Mouse (Mus musculus) left cerebral cortex, postnatal 10 days (tissue): ENCODE results near the gene OR5BS1P. TPM values are rescaled to one million over a fixed set of nuclear protein-coding genes. Genes with fewer than 3 reads are reported as not detected.
"Not testable (repeated sequence)": the region's sequence is repeated elsewhere in the genome, so short reads cannot be mapped to it uniquely, and the experiment has no call there.

Experiments used
- DNase-seq, 2 experiments: peaks; one replicate each; pipeline ENCODE4 v3.0.0; 2021 to 2022; ENCODE audit warnings: low spot score in 2 of 2, mixed read lengths in 1 of 2; ENCODE audit errors: extremely low spot score in 1 of 2
- intact Hi-C: fragments of 180-260 bp; cut with DNase I; formaldehyde crosslinking; loops from one replicate; pipeline ENCODE4 v1.15.1; 2025
- total RNA-seq, 2 experiments: library from RNA; stranded (reverse); gene quantifications; 2 replicates each; pipeline ENCODE4 v1.2.3; 2021

OR5BS1P gene
- total RNA-seq = not detected

- intact Hi-C loops = no loop called here
- DNase-seq = no peak
Measured at GRCm38 (mm10) chr15:98469596-98469995, at the start of gene OR5BS1P. Gene OR5BS1P, plus strand, starts transcription at chr15:98469896.

DNA sequence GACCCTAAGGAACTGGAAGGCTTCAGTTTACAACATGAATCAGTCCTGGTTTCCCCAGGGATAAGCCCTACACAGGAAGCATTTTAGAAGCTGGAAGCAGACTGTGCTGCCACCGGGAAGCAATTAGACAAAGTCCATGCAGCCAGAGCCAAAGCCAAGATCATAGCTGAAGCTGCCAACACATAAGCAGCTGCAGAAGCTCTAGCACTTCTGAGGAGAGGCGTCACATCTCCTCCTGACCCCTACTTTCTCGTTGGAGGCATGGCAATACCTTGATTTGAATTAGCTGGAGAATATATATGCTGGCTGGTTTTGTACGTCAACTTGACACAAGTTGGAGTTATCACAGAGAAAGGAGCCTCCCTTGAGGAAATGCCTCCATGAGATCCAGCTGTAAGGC, 48.8 kb upstream of the OR5BS1P start:
- intact Hi-C loops = no loop called here
- DNase-seq = no peak

DNA sequence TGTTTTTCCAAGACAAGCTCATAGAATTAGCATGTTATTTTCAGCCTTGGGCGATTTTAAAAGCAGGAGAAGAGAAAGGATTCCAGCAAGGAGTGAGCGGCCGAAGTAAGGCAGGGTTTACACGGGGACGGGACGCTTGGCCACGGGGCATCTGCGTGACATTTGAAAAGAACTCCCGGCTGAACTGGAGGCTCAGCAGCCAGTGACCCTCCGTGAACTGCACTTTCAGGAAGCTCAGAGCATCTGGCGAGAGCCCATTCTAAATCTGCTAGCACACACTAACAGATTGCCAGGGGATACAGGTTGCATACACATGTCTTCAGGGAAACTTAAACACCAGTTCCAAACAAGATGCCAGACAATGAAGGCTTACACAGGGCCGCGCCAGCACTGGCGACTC, 45.4 kb upstream of the OR5BS1P start:
- no peak for DNase-seq
- intact Hi-C loops = no loop called here

DNA sequence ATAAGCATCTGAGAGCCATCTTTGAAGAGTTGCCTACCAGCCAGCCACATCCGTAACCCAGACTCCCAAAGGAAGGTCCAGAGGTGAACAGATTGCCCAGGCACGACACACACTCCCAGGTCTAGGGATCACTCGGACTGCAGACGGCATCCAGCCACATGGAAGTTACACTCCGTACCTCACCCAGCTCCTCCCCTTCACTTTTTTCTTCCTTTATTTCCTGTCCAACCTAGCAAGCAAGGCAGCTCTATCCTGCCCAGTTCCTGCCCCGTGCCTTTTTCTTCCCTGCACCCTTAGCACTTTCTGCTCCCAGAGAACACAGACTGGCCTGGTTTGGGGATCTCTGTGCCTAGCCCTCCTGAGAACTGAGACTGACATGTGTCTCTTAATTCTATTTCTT, 44.9 kb upstream of the OR5BS1P start:
- intact Hi-C loops = no loop called here
- no peak for DNase-seq

DNA sequence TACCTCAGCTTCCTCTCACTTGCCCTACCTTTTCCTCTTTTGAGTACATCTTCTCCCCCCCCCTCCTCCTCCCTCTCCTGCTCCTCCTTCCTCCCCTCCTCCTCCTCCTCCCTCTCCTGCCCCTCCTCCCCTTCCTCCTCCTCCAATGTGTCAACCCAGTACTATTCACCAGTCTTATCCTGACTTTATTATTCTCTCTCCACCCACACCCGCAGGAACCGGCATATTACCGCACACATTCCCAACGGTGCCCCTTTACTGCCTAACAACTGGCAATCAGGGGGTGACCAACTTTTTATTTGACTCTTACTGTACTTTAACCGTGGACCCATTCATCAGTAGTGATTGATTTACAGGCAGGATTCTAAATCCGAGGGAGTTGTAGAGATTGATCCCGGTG, 44.5 kb upstream of the OR5BS1P start:
- intact Hi-C loops = no loop called here
- DNase-seq = no peak

GRCm38 (mm10) chr15:98430925-98431324, 38.8 kb upstream of the OR5BS1P start, which contains the start of gene Olfr282:
Gene Olfr282, plus strand, starts transcription at chr15:98431225.
- intact Hi-C loops, DNase-seq: not testable (repeated sequence)

DNA sequence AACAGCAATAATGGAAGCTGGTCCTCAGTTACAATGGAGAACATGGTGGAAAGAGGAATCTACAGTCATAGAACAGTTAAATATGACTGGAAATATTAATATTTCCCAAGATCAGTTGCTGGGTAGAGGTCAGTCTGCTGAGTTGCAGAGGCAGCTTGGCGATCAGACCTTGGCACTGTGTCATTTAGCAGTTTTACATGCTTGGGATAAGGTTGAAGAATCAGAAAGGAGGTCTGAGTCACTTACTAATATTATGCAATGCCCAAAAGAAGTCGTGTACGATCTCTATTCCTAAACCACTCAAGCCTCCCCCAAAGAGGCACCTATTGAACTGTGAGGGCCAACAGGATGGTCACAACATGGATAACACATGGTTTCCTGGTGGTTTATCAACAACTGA, 25.1 kb upstream of the OR5BS1P start:
- no peak for DNase-seq
- intact Hi-C loops = no loop called here

DNA sequence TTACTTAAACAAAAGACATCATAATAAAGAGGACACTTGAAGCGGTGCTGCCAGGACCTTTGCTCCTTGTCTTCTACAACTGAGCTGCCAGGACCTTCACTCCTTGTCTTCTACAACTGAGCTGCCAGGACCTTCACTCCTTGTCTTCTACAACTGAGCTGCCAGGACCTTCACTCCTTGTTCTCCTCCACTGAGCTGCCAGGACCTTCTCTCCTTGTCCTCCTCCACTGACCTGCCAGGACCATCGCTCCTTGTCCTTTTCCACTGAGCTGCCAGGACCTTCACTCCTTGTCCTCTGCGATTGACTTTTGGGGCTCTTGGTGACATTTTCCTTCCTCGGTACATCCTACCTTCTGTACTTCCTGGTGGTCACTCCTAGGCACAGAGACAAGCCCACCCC, 21.2 kb upstream of the OR5BS1P start:
- DNase-seq = no peak
- intact Hi-C loops = no loop called here

DNA sequence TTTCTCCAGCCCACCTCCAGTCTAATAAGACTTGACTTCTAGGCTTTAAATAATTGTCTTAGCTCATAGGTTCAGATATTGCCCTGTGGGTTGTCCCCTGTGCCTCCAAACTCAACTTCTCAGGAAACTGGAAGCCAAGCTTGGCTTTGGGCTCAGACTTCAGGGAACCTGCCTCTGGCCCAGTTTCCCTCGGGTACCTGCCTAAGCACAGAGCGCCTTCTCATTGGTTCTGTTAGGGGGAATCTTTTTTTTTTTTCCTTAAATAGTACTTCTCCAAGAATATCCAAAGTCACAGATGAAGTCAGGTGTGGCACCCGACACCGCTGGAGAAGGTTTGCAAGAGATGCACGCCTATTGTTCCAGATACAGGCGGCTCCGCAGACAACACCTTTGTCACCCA, 17.4 kb upstream of the OR5BS1P start, which contains the start of gene Olfr281:
Gene Olfr281, plus strand, starts transcription at position 301 of the 400 bp plus-strand sequence.
- intact Hi-C loops = no loop called here

GRCm38 (mm10) chr15:98471539-98471938, 1.8 kb downstream of the OR5BS1P start:
- intact Hi-C loops = no loop called here
- DNase-seq = no peak

More for the DNA sequence above, 17.4 kb upstream of the OR5BS1P start, which contains the start of gene Olfr281:
- DNase-seq = no peak

GRCm38 (mm10) chr15:98474958-98475357, 5.3 kb downstream of the OR5BS1P start:
- intact Hi-C loops = no loop called here
- DNase-seq = no peak

DNA sequence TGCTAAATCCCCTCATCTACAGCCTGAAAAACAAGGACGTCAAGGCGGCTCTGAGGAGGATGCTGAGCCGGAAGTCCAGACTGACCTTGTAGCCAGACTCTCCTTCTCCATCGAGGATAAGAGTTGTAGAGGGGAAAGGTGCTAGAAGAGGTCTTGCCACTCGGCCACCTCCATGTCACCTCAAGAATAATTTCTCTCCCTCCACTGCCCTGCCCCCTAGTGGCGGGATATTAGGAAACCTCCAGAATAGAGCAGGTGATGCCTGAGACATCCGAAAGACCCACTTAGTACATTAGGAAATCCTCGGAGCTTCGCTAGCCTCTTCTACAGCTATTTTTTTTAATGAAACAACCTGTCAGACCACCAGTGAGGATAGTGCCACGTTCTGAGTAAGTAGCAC, 5.7 kb downstream of the OR5BS1P start:
- DNase-seq = peak in 1 of 2 experiments; percentile 43
- intact Hi-C loops = no loop called here

DNA sequence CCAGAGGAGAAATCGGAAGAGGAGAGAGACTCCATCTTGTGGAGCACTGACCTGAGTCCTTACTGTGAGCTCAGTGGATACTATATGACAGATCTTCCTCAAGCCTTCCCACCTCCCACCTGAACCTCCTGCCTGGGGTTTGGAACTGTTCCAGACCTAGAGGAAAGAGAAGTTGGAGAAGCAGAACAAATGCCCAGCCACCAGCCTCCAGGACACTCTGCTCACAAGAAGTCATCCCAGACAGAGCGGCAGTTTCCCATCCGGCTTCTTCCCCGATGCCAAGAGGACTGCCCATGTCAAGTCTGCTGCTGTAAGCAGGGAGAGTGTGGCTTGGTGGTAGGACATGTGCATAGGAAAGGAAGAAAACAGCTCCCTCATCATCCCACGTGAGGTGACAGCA, 6.6 kb downstream of the OR5BS1P start:
- intact Hi-C loops = no loop called here
- no peak for DNase-seq

DNA sequence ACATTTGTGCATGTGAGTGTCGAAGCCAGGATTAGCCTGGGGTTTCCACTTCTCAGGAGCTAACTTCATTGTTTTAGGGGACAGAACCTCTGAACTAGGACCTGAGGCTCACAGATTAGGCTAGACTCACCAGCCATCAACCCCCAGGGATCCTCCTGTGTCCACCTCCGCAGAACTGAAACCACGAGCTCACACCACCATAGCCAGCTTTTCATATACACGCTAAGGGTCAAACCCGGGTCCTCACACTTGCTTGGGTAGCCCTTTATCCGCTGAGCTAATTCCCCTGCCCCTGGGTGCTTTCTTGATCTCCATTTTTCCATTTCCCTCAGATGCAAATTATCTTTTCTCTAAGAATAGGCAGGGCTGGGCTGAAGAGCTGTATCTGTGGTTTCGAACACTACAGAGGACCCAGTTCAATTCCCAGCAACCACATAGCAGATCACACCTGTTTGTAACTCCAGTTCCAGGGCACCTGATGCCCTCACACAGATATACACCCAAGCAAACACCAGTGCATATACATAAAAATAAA, 9.9 kb downstream of the OR5BS1P start:
- intact Hi-C loops = no loop called here
- no peak for DNase-seq

- intact Hi-C loops = no loop called here
- no peak for DNase-seq
Measured at GRCm38 (mm10) chr15:98482701-98483100, 13.0 kb downstream of the OR5BS1P start, which contains the start of gene Lalba. Gene Lalba, minus strand, starts transcription at chr15:98482721.

- peak; percentile 18 to 45 for DNase-seq
- intact Hi-C loops = no loop called here
Measured at GRCm38 (mm10) chr15:98483907-98484886, 14.5 kb downstream of the OR5BS1P start.

DNA sequence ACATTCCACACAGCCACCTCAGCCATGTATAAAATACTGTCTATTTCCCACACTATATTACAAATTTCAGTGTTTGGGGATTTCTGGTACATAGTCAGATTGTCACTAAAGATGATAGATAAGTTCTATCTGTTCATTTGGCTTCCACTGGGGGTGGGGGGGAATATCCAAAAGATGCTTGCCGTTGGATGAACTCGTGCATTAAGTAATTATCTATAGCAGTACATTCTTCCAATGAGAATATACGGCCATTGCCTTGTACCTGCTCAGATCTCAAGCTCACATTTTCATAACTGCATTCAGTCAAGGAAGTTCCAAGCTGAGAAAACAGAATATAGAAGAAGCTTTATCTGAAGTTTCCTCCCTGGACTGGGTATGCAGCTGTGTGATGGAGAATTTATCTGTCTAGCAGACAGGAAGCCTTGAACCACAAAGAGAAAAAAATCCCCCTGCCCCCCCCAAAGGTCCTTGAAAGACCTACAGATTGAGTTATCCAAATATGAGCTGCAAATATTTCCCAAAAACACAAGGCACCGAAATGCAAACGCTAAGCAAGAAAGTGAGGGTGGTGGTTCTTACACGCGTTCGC, 16.8 kb downstream of the OR5BS1P start:
- intact Hi-C loops = no loop called here
- DNase-seq = no peak

- no peak for DNase-seq
- intact Hi-C loops = no loop called here
Measured at GRCm38 (mm10) chr15:98491332-98491731, 21.6 kb downstream of the OR5BS1P start.

DNA sequence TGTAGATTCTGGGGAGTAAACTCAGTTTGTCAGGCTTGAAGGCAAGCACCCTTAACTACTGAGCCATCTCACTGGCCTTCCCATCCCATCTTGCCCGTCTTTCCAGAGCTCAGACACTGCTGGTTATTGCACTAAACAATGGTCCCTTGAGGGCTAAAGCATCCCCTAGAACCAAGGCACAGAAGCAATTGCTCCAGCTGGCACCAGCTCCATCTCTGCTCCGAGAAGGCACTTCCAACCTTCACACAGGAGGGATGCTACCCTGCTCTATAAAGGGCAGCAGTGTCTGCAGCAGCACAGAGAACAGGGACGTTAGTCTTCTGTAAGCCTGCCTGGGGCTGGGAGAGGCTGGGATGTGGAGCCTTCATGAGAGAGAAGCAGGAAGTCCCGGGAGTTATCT, 22.4 kb downstream of the OR5BS1P start, which contains the start of gene Olfr279:
Gene Olfr279, plus strand, starts transcription at position 301 of the 400 bp plus-strand sequence.
- intact Hi-C loops = no loop called here
- no peak for DNase-seq

DNA sequence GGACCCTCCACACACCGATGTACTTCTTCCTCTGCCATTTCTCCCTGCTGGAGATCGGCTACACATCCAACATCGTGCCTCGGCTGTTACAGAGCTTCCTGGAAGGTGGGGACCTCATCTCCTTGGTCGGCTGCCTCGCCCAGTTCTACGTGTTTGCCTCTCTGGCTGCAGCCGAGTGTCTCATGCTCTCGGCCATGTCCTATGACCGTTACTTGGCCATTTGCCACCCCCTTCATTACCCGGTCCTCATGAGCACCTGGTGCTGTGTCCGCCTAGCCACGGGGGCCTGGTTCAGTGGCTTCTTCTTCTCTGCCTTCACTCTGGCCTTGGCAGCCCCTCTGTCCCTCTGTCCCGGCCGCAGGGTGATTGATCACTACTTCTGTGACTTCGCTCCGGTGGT, 27.9 kb downstream of the OR5BS1P start:
- no peak for DNase-seq
- intact Hi-C loops = no loop called here
